Mouse (Mus musculus): ENCODE results near the gene Uba3.

DNA sequence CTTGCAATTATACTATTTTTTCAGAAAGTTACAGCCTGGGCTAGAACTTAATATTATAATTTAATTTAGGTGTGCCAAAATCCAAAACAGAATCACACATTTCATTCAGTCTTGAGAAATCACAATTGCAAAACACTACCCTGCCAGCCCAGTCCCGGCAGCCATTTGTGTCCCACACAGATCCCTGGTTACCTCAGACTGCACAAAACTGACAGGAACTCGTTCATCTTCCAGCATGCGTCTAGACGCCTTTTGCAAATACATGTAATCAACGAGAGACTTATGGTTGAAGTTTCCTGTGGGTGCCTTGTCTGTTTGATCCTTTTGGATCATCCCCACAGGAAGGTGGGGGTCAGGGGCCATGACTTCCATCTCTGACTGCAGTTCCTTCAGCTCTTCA, 46.6 kb upstream of the Uba3 start:
- no peak for TF ChIP-seq CTCF (IDR thresholded peaks at IDR 0.05; ENCODE audit: low read depth)
- TF ChIP-seq EP300 (optimal IDR thresholded peaks at IDR 0.05), result no peak
